Mouse (Mus musculus) brain, embryonic 14.5 days (tissue): ENCODE results near the gene Sfrp2.

Experiments
- CTCF ChIP-seq: fragments of 200-500 bp; IDR thresholded peaks from 2 replicates; pipeline ENCODE4 v1.5.1; 2012; ENCODE audit warnings: inconsistent platforms, mild to moderate bottlenecking, moderate library complexity, borderline replicate concordance; ENCODE audit not compliant: insufficient read depth, insufficient read length; ENCODE audit errors: extremely low read depth
- POLR2A ChIP-seq: fragments of 200-500 bp; IDR thresholded peaks from 2 replicates; pipeline ENCODE4 v1.6.1; 2012; ENCODE audit warnings: mild to moderate bottlenecking, inconsistent platforms, borderline replicate concordance; ENCODE audit not compliant: poor library complexity, insufficient read depth, insufficient read length, severe bottlenecking; ENCODE audit errors: extremely low read depth

GRCm38 (mm10) chr3:83733985-83734384 lies 32.1 kb upstream of the Sfrp2 start:
- TF ChIP-seq CTCF, result no peak
- no peak for TF ChIP-seq POLR2A
